Comparison of ENCODE assay signal across 17 mouse cellular contexts in genomic region chr1:160812428-160812827, GRCm38 (mm10). TPM values are rescaled to one million over a fixed set of nuclear protein-coding genes. Genes with fewer than 3 reads are reported as not detected.
A peak's percentile ranks its signal among the peaks of the same experiment; 100 is the strongest.
DNase-seq lines count a peak whose midpoint lies in the region; ATAC-seq and TF ChIP-seq lines count a peak whose summit lies in the region.
"Had no signal": no experiment of that assay in that cellular context is flagged by ENCODE, and none has a peak within 500 bp of the region (broad histone marks: within the 10 kb centered on the region; RNA-seq: fewer than 3 reads in every experiment).

No protein-coding gene starts in this region.

- H3K36me3 ChIP-seq in heart, embryonic 16.5 days (ENCODE audit: control insufficient read depth, insufficient read depth): no peaks in the 10 kb centered on the region
- H3K36me3 ChIP-seq in G1E (replicated peaks): peaks cover 7% of the 10 kb centered on the region
- no peaks in the 10 kb centered on the region for H3K36me3 ChIP-seq in liver, embryonic 12.5 days
- H3K36me3 ChIP-seq: embryonic facial prominence, embryonic 10.5 days; hindbrain, embryonic 10.5 days; kidney, embryonic 15.5 days; limb, embryonic 15.5 days; neural tube, embryonic 12.5 days had no signal

- no peak for DNase-seq in heart, adult 9 months (ENCODE audit: low spot score in 2 of 2)
- DNase-seq in G1E (ENCODE audit: low spot score): no peak
- DNase-seq in embryo, embryonic 9.5 days (ENCODE audit: extremely low spot score): no peak
- DNase-seq in left cerebral cortex, postnatal 10 days (ENCODE audit: extremely low spot score in 1 of 2, low spot score in 2 of 2): no peak
- DNase-seq: cerebellum, postnatal 10 days; lung, postnatal 10 days; thymus, adult 2 months had no signal

- H3K9me3 ChIP-seq in heart, embryonic 16.5 days (replicated peaks; ENCODE audit: control insufficient read depth, low read length): no peaks in the 10 kb centered on the region
- H3K9me3 ChIP-seq in G1E (replicated peaks): peaks cover 24% of the 10 kb centered on the region
- H3K9me3 ChIP-seq in liver, embryonic 12.5 days (replicated peaks): no peaks in the 10 kb centered on the region
- H3K9me3 ChIP-seq: embryonic facial prominence, embryonic 10.5 days; forebrain, embryonic 13.5 days; hindbrain, embryonic 10.5 days; kidney, embryonic 15.5 days; limb, embryonic 15.5 days; neural tube, embryonic 12.5 days had no signal

- peak overlapping the region; percentile 28 for H3K27ac ChIP-seq in heart, embryonic 16.5 days (ENCODE audit: low read length)
- peak overlapping the region; percentile 72 for H3K27ac ChIP-seq in liver, embryonic 12.5 days
- H3K27ac ChIP-seq: embryonic facial prominence, embryonic 10.5 days; forebrain, embryonic 13.5 days; hindbrain, embryonic 10.5 days; kidney, embryonic 15.5 days; limb, embryonic 15.5 days; neural tube, embryonic 12.5 days had no signal

- no peak for TF ChIP-seq CTCF in G1E (IDR thresholded peaks at IDR 0.05; ENCODE audit: low read depth, low read length)

- peaks cover 4% of the 10 kb centered on the region for H3K4me1 ChIP-seq in heart, embryonic 16.5 days (ENCODE audit: control insufficient read depth, insufficient read depth, low read length)
- peaks cover 61% of the 10 kb centered on the region for H3K4me1 ChIP-seq in G1E (ENCODE audit: insufficient read depth, low read depth, low read length)
- H3K4me1 ChIP-seq in liver, embryonic 12.5 days: peaks cover 35% of the 10 kb centered on the region
- H3K4me1 ChIP-seq: embryonic facial prominence, embryonic 10.5 days; forebrain, embryonic 13.5 days; hindbrain, embryonic 10.5 days; kidney, embryonic 15.5 days; limb, embryonic 15.5 days; neural tube, embryonic 12.5 days had no signal

- H3K4me3 ChIP-seq in heart, embryonic 16.5 days (ENCODE audit: low read length): no peak overlapping the region
- H3K4me3 ChIP-seq in G1E (ENCODE audit: low read depth, low read length): no peak overlapping the region; the same call in 1 of the 2 replicates
- H3K4me3 ChIP-seq in liver, embryonic 12.5 days: no peak overlapping the region
- H3K4me3 ChIP-seq: embryonic facial prominence, embryonic 10.5 days; forebrain, embryonic 13.5 days; hindbrain, embryonic 10.5 days; kidney, embryonic 15.5 days; limb, embryonic 15.5 days; neural tube, embryonic 12.5 days had no signal

- H3K4me2 ChIP-seq in heart, embryonic 16.5 days (ENCODE audit: low read depth, low read length): no peak overlapping the region
- H3K4me2 ChIP-seq in liver, embryonic 12.5 days: no peak overlapping the region
- H3K4me2 ChIP-seq: forebrain, embryonic 13.5 days; kidney, embryonic 15.5 days; limb, embryonic 15.5 days; midbrain, embryonic 11.5 days; neural tube, embryonic 12.5 days had no signal

- intact Hi-C loops in left cerebral cortex, postnatal 10 days (cut with DNase I): no loop called here

- H3K9ac ChIP-seq in heart, embryonic 16.5 days (ENCODE audit: low read length): no peak overlapping the region
- H3K9ac ChIP-seq in liver, embryonic 12.5 days: no peak overlapping the region
- H3K9ac ChIP-seq: forebrain, embryonic 13.5 days; kidney, embryonic 15.5 days; limb, embryonic 15.5 days; neural tube, embryonic 12.5 days had no signal

- H3K27me3 ChIP-seq in heart, embryonic 16.5 days (ENCODE audit: control insufficient read depth, insufficient read depth, low read length): no peaks in the 10 kb centered on the region
- H3K27me3 ChIP-seq in G1E (ENCODE audit: insufficient read depth, low read length): no peaks in the 10 kb centered on the region
- H3K27me3 ChIP-seq in liver, embryonic 12.5 days (replicated peaks): no peaks in the 10 kb centered on the region
- H3K27me3 ChIP-seq: forebrain, embryonic 13.5 days; kidney, embryonic 15.5 days; limb, embryonic 15.5 days; neural tube, embryonic 12.5 days had no signal

- ATAC-seq in heart, embryonic 16.5 days (replicated peaks; ENCODE audit: extremely low read depth, insufficient read depth, low FRiP score): 0 out of 2 replicates have a peak, but pooled peaks have one; percentile 37
- ATAC-seq in G1E (ENCODE audit: extremely low read depth, insufficient number of reproducible peaks, low FRiP score, poor library complexity, severe bottlenecking): peak; percentile 46; the same call in 1 of the 2 replicates
- ATAC-seq in liver, embryonic 12.5 days: peak; percentile 67
- ATAC-seq in megakaryocyte-erythroid progenitor cell, adult 5-6 weeks (replicated peaks; ENCODE audit: low FRiP score, low TSS enrichment, poor library complexity, severe bottlenecking): peak; percentile 68; the same call in 1 of the 2 replicates
- ATAC-seq: forebrain, embryonic 13.5 days had no signal

RNA-seq across cellular contexts. Expression of gene Rabgap1l, which starts 19.4 kb away (rescaled TPM):
- polyA plus RNA-seq in heart, embryonic 16.5 days (2015; fragmentation: Nextera tagmentation; extraction: Ambion mirVana): 83.9 and 93.4 TPM in 2 replicates
- total RNA-seq in G1E (2014; fragmentation: Nextera tagmentation): 256 and 302 TPM in 2 replicates
- total RNA-seq in G1E (2017): 237 and 325 TPM in 2 replicates
- 11.8 and 12.9 TPM in 2 replicates for polyA plus RNA-seq in G1E (2012)
- polyA plus RNA-seq in liver, embryonic 12.5 days (2016; fragmentation: Nextera tagmentation; extraction: Ambion mirVana): 55.7 and 55.8 TPM in 2 replicates
- 124 and 164 TPM in 2 replicates for total RNA-seq in megakaryocyte-erythroid progenitor cell, adult 5-6 weeks (2014; fragmentation: Nextera tagmentation)
- 256 and 334 TPM in 2 replicates for total RNA-seq in megakaryocyte-erythroid progenitor cell, adult 5-6 weeks (2017)
- total RNA-seq in left cerebral cortex, postnatal 10 days (2021): 100 to 1,000 TPM; 174 to 177 TPM
